ENCODE assay signal across 1 mouse cellular context in genomic region chr8:106308082-106308786, GRCm38 (mm10).
TF ChIP-seq lines count a peak whose summit lies in the region.

No protein-coding gene starts in this region.

TF ChIP-seq in MEL, 35 proteins besides CTCF, POLR2A, EP300 and RAD21 (continued from another document):
- 0 out of 2 replicates have a peak, but pooled peaks have one; percentile 11 for TF ChIP-seq TCF12 (IDR thresholded peaks at IDR 0.05; ENCODE audit: low read depth, low read length)
